Mouse (Mus musculus): Measurements from ENCODE around the gene Pank1. TPM values are rescaled to one million over a fixed set of nuclear protein-coding genes. Genes with fewer than 3 reads are reported as not detected.

Gene Pank1
- polyA plus RNA-seq, 1 experiment from 2014 or later, result 14.1 TPM

DNA sequence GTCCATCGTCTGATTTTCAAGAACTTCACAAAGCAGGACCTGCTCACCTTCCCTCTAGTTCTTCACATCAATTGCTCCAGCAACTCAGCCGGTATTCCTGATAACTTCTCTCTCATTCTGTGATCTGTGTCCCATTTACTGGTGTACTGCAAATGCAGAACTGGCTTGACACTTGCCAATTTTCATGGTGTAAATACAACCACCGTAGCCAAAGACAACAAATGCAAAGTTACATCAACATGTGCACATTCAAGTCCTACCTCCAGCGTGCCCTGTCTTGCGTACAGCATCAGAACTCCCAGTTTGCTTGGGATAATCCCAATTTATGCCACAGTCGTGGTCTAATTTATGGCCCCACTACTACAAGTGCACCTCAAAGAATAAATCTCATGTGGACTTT, 15.5 kb downstream of the Pank1 start:
- no peak overlapping the region for H3K4me3 ChIP-seq (ENCODE audit: low read depth, low read length)
- 93% methylated on average over 6 of the region's 6 CpGs for WGBS
- H3K27me3 ChIP-seq (ENCODE audit: control insufficient read depth, insufficient read depth, low read length), result no peaks in the 10 kb centered on the region
- H3K36me3 ChIP-seq (ENCODE audit: control insufficient read depth, insufficient read depth, low read length), result no peaks in the 10 kb centered on the region
- no peaks in the 10 kb centered on the region for H3K4me1 ChIP-seq (ENCODE audit: control insufficient read depth, insufficient read depth, low read length)
- no peaks in the 10 kb centered on the region for H3K9me3 ChIP-seq (ENCODE audit: control insufficient read depth, low read length)
- H3K4me2 ChIP-seq (ENCODE audit: low read depth, low read length), result no peak overlapping the region
- H3K9ac ChIP-seq (replicated peaks; ENCODE audit: low read depth, low read length), result no peak overlapping the region
- no peak overlapping the region for H3K27ac ChIP-seq (ENCODE audit: low read depth, low read length)
- ATAC-seq (ENCODE audit: low read depth), result no peak

DNA sequence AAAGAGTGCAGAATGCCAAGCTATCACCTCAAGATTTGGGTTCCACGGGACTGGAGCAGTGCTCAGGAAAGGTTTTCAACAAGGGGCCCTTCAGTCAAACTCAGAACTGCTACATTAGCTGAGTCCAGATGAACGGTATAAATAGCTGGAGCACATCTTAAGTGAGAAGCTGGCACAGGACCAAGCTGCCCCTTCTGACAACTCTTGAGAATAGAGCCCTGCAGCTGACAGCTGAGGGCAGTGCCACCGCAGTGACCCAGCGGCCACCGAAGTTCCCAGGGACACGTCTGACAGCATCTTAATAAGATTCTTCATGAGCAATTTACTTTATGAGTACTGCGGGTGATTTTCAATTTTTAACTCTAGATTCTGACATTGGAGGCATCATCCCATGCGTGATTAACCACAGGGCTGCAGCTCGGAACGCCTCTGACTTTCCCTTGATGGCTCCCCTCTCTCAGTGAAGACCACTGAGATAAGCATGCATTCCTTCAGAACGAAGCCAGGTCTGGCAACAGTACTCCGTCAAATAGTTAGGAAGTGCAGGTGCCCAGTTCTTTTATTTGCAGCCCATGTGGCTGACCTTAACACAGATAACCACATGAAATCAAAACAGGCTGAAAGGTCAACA, 23.1 kb downstream of the Pank1 start:
- 61% methylated on average over 12 of the region's 12 CpGs for WGBS
- H3K36me3 ChIP-seq (ENCODE audit: control insufficient read depth, insufficient read depth, low read length), result no peaks in the 10 kb centered on the region
- no peak overlapping the region for H3K4me3 ChIP-seq (ENCODE audit: low read depth, low read length)
- no peaks in the 10 kb centered on the region for H3K27me3 ChIP-seq (ENCODE audit: control insufficient read depth, insufficient read depth, low read length)
- no peaks in the 10 kb centered on the region for H3K9me3 ChIP-seq (ENCODE audit: control insufficient read depth, low read length)
- no peak overlapping the region for H3K4me2 ChIP-seq (ENCODE audit: low read depth, low read length)
- no peak overlapping the region for H3K9ac ChIP-seq (replicated peaks; ENCODE audit: low read depth, low read length)
- peaks cover 3% of the 10 kb centered on the region; the same call in 1 of the 2 replicates for H3K4me1 ChIP-seq (ENCODE audit: control insufficient read depth, insufficient read depth, low read length)
- no peak; the same call in 1 of the 2 replicates for ATAC-seq (ENCODE audit: low read depth)
- H3K27ac ChIP-seq (ENCODE audit: low read depth, low read length), result no peak overlapping the region

DNA sequence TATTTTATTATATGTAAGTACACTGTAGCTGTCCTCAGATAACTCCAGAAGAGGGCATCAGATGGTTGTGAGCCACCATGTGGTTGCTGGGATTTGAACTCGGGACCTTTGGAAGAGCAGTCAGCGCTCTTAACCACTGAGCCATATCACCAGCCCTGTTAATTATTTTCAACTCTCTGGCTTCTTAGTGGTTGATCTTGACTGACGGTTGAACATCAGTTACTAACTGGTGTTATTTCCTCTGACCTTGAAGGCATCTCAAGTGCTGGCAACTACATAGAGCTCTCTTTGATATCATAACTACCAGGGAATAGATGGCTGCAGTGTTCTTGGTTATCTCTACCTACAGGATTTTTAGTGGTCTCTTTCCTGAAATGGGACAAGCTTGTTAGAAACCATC, 28.1 kb downstream of the Pank1 start:
- no peak for ATAC-seq (ENCODE audit: low read depth)
- Histone ChIP-seq H3K4me1 (ENCODE audit: control insufficient read depth, insufficient read depth, low read length) (peaks cover 3% of the 10 kb centered on the region; the same call in 1 of the 2 replicates), H3K4me2 (ENCODE audit: low read depth, low read length) (no peak overlapping the region), H3K9ac (replicated peaks; ENCODE audit: low read depth, low read length) (no peak overlapping the region), H3K36me3 (ENCODE audit: control insufficient read depth, insufficient read depth, low read length) (no peaks in the 10 kb centered on the region), H3K27me3 (ENCODE audit: control insufficient read depth, insufficient read depth, low read length) (no peaks in the 10 kb centered on the region), H3K4me3 (ENCODE audit: low read depth, low read length) (no peak overlapping the region), H3K27ac (ENCODE audit: low read depth, low read length) (no peak overlapping the region), H3K9me3 (ENCODE audit: control insufficient read depth, low read length) (no peaks in the 10 kb centered on the region)
- WGBS, result 97% methylated on average over 3 of the region's 3 CpGs

DNA sequence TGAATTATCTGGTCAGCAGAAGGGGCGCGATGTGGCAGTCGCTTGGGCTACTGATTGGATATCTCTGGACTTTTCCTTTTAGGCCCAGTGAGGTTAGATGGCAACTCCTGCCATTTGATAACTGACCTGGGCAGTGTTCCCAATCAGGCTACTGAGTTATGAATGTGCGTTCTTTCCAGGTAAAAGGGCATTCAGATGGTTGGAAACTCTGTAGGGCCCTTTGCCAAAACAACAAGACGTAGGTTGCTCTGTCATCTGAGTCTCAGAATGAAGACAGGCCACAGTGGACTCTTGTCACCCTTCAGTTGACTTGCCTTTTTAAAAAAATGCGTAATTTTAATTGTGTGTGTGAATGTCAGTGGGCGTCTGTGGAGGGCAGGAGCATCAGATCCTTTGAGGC, 29.8 kb downstream of the Pank1 start:
- Histone ChIP-seq H3K36me3 (ENCODE audit: control insufficient read depth, insufficient read depth, low read length) (no peaks in the 10 kb centered on the region), H3K4me2 (ENCODE audit: low read depth, low read length) (no peak overlapping the region), H3K9me3 (ENCODE audit: control insufficient read depth, low read length) (no peaks in the 10 kb centered on the region), H3K27ac (ENCODE audit: low read depth, low read length) (no peak overlapping the region), H3K27me3 (ENCODE audit: control insufficient read depth, insufficient read depth, low read length) (no peaks in the 10 kb centered on the region), H3K4me3 (ENCODE audit: low read depth, low read length) (no peak overlapping the region), H3K4me1 (ENCODE audit: control insufficient read depth, insufficient read depth, low read length) (no peaks in the 10 kb centered on the region), H3K9ac (replicated peaks; ENCODE audit: low read depth, low read length) (no peak overlapping the region)
- no peak for ATAC-seq (ENCODE audit: low read depth)
- 97% methylated on average over 7 of the region's 7 CpGs for WGBS

DNA sequence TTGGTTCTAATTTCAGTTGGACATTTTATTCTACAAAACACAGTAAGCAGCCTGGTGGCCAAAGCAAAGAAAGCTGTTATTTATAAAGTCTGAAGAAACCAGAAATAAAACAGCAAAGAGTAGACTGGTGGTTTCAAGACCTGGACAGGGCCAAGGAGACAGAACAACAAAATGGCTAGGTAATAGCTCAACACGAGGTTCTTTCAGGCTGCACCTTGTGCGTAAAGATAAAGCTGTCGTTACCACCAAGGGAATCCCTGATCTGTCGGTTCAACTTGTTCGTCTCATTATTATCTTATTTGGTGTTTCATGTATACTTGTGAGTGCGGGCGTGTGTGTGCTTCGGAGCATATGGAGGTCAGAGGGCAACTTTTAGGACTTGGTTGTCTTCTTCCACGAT, 31.1 kb downstream of the Pank1 start:
- no peak for ATAC-seq (ENCODE audit: low read depth)
- no peaks in the 10 kb centered on the region for H3K27me3 ChIP-seq (ENCODE audit: control insufficient read depth, insufficient read depth, low read length)
- 92% methylated on average over 9 of the region's 9 CpGs for WGBS

DNA sequence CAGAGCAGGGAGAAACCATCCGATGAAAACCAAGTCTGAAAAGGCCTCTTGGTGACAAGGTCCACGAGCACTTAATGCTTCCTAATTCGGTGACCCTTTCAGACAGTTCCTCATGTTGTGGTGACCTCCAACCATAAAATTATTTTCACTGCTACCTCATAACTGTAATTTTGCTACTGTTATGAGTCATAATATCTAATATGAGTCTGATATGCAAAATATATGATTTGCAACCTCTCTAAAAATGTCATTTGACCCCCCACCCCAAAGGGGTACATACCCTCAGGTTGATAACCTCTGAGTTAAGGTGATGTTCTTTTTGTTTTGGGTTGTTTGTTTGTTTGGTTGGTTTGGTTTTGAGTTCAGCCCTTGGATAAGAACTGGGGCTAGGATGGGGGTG, 32.2 kb downstream of the Pank1 start:
- ATAC-seq (ENCODE audit: low read depth), result no peak
- H3K4me2 ChIP-seq (ENCODE audit: low read depth, low read length), result no peak overlapping the region

More for the DNA sequence above, 31.1 kb downstream of the Pank1 start:
- H3K4me1 ChIP-seq (ENCODE audit: control insufficient read depth, insufficient read depth, low read length), result no peaks in the 10 kb centered on the region
- H3K9me3 ChIP-seq (ENCODE audit: control insufficient read depth, low read length), result no peaks in the 10 kb centered on the region
- H3K4me3 ChIP-seq (ENCODE audit: low read depth, low read length), result no peak overlapping the region
- H3K27ac ChIP-seq (ENCODE audit: low read depth, low read length), result no peak overlapping the region
- no peaks in the 10 kb centered on the region for H3K36me3 ChIP-seq (ENCODE audit: control insufficient read depth, insufficient read depth, low read length)
- no peak overlapping the region for H3K9ac ChIP-seq (replicated peaks; ENCODE audit: low read depth, low read length)
- H3K4me2 ChIP-seq (ENCODE audit: low read depth, low read length), result no peak overlapping the region

DNA sequence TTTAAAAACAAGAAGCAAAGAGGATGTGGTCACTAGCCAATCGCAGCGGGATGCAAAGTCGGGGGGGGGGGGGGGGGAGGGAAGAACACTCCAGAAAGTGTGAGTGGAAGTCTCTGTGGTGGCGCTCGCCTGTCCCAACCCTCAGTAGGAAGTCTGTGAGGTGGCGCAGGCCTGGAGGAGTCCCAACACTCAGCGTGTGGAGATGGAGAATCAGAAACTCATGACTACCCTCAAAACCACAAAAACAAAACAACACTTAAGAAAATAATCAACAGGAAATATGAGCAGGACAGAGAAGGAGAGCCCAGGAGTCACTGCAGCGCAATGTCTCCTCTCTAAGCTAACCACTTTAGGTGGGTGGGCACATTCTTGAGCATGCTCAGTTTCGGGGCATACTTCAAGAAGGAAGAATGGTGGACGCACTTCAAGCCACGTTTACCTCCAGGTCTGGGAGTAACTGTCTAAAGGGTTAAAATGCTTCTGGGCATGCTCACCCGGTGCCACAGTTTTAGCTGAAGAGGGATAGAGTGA, 32.7 kb downstream of the Pank1 start:
- no peak overlapping the region for H3K9ac ChIP-seq (replicated peaks; ENCODE audit: low read depth, low read length)
- H3K4me2 ChIP-seq (ENCODE audit: low read depth, low read length), result no peak overlapping the region
- H3K27ac ChIP-seq (ENCODE audit: low read depth, low read length), result no peak overlapping the region
- no peak overlapping the region for H3K4me3 ChIP-seq (ENCODE audit: low read depth, low read length)
- no peaks in the 10 kb centered on the region for H3K27me3 ChIP-seq (ENCODE audit: control insufficient read depth, insufficient read depth, low read length)
- H3K9me3 ChIP-seq (ENCODE audit: control insufficient read depth, low read length), result no peaks in the 10 kb centered on the region
- H3K4me1 ChIP-seq (ENCODE audit: control insufficient read depth, insufficient read depth, low read length), result no peaks in the 10 kb centered on the region
- ATAC-seq (ENCODE audit: low read depth), result no peak
- WGBS, result 78% methylated on average over 11 of the region's 12 CpGs
- H3K36me3 ChIP-seq (ENCODE audit: control insufficient read depth, insufficient read depth, low read length), result no peaks in the 10 kb centered on the region

More for the DNA sequence above, 32.2 kb downstream of the Pank1 start:
- H3K9me3 ChIP-seq (ENCODE audit: control insufficient read depth, low read length), result no peaks in the 10 kb centered on the region
- no peaks in the 10 kb centered on the region for H3K36me3 ChIP-seq (ENCODE audit: control insufficient read depth, insufficient read depth, low read length)
- no peak overlapping the region for H3K27ac ChIP-seq (ENCODE audit: low read depth, low read length)
- H3K4me3 ChIP-seq (ENCODE audit: low read depth, low read length), result no peak overlapping the region
- no peaks in the 10 kb centered on the region for H3K4me1 ChIP-seq (ENCODE audit: control insufficient read depth, insufficient read depth, low read length)
- H3K9ac ChIP-seq (replicated peaks; ENCODE audit: low read depth, low read length), result no peak overlapping the region
- H3K27me3 ChIP-seq (ENCODE audit: control insufficient read depth, insufficient read depth, low read length), result no peaks in the 10 kb centered on the region
- 88% methylated on average over 3 of the region's 3 CpGs for WGBS

DNA sequence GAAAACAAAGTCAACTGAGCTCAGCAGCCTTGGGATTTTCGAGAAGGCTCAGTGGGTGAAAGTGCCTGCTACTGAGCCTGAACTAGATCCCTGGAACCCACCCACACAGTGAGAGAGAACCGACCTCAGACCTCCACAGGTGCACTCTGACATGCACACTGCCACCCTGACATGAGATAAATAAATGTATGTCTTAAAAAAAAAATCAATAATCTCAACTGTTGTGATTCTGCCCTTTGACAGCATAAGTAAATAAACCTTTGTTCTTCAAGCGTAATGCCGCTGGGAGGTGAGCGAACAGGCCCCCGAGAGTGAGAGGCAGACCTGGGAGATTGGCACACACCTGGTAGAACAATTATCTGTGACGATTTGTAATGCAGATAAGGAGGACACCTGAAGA, 33.2 kb downstream of the Pank1 start:
- Histone ChIP-seq H3K36me3 (ENCODE audit: control insufficient read depth, insufficient read depth, low read length) (no peaks in the 10 kb centered on the region), H3K27me3 (ENCODE audit: control insufficient read depth, insufficient read depth, low read length) (no peaks in the 10 kb centered on the region), H3K9me3 (ENCODE audit: control insufficient read depth, low read length) (no peaks in the 10 kb centered on the region), H3K4me3 (ENCODE audit: low read depth, low read length) (no peak overlapping the region), H3K9ac (replicated peaks; ENCODE audit: low read depth, low read length) (no peak overlapping the region), H3K4me1 (ENCODE audit: control insufficient read depth, insufficient read depth, low read length) (no peaks in the 10 kb centered on the region), H3K4me2 (ENCODE audit: low read depth, low read length) (no peak overlapping the region), H3K27ac (ENCODE audit: low read depth, low read length) (no peak overlapping the region)
- WGBS, result 70% methylated on average over 7 of the region's 7 CpGs
- ATAC-seq (ENCODE audit: low read depth), result no peak

DNA sequence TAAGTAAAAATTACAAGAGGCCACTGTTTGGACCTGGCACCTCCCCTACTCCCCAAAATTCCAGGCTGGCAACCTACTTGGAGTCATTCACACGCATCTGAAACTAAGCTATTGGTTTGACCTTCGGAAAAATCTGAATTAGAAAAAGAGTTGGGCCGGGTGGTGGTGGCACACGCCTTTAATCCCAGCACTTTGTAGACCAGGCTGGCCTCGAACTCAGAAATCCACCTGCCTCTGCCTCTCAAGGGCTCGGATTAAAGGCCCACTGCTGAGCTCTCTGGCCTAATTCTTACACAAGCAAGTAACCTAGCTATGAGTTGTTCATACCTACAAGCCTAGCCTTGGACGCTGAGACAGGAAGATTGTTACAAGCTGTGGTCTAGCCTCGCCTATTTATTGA, 33.9 kb downstream of the Pank1 start:
- no peak for ATAC-seq (ENCODE audit: low read depth)
- no peak overlapping the region for H3K4me2 ChIP-seq (ENCODE audit: low read depth, low read length)
- 97% methylated on average over 8 of the region's 8 CpGs for WGBS

More for the DNA sequence above, 33.9 kb downstream of the Pank1 start:
- H3K9ac ChIP-seq (replicated peaks; ENCODE audit: low read depth, low read length), result no peak overlapping the region
- no peaks in the 10 kb centered on the region for H3K36me3 ChIP-seq (ENCODE audit: control insufficient read depth, insufficient read depth, low read length)
- no peak overlapping the region for H3K27ac ChIP-seq (ENCODE audit: low read depth, low read length)
- no peak overlapping the region for H3K4me3 ChIP-seq (ENCODE audit: low read depth, low read length)
- H3K9me3 ChIP-seq (ENCODE audit: control insufficient read depth, low read length), result no peaks in the 10 kb centered on the region
- no peaks in the 10 kb centered on the region for H3K27me3 ChIP-seq (ENCODE audit: control insufficient read depth, insufficient read depth, low read length)
- H3K4me1 ChIP-seq (ENCODE audit: control insufficient read depth, insufficient read depth, low read length), result no peaks in the 10 kb centered on the region

All from neural tube, embryonic 14.5 days (tissue).